Mouse (Mus musculus): ENCODE results near the gene Tcfl5. TPM values are rescaled to one million over a fixed set of nuclear protein-coding genes. Genes with fewer than 3 reads are reported as not detected.

The Tcfl5 gene
- polyA plus RNA-seq (2012; rRNA removed): 1.7 and 1.8 TPM in 2 replicates

DNA sequence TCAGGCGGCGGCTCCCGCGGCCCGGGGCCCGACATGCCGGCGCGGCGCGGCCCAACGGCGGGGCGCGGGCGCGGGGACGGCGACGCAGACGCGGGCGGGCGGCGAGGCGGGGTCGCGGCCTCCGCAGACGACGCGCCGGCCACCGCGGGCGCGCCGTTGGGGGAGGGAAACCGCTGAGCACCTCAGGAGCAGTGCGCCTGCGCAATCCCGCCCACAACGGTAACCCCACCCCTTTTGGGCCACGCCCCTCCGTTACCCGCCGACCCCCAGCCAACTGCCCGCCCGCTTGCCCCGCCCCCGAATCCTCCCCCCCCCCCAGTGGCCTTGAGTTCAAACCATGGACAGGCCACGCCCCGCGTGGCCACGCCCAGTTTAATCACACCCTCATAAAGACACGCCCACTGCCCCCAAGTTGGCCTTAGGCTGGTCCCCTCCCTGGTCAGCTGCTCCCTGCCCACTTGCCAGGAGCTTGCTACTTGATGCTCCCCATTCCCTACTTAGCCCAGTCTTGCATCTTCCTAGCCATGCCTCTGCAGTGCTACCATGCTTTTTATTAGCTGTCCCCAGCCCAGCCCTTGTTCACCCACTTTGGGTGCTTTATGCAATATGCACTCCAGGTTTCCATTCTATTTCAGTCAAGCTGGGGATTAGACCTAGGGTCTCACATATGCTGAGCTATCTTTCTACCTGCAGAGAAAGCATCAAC is at the start of gene Tcfl5:
Gene Tcfl5 (minus strand): TSS at position 154 of the 706 bp plus-strand sequence.

DNA sequence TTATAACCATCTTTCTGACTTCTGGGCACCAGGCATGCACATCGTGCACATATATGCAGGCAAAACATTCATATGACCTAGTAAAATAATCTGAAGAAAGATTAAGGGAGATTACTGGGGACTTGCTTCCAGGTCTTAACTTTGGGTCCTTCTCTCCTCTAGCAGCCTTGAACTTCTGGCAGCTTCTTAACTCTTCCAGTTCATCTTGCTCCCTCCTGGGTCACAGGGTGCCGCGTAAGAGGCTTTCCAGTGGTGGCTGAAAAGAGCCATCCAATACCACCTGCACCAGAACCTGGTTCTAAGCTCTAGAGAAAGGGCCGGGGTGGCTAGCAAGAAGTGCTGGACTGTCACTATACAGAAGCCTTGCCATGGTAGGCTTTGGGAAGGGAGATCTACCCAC is 45.0 kb downstream of the Tcfl5 start, which contains the start of gene Col9a3:
Gene Col9a3 (plus strand): TSS at position 301 of the 400 bp plus-strand sequence.

GRCm38 (mm10) chr2:180589123-180589831 is 53.2 kb downstream of the Tcfl5 start, which contains the start of gene Ogfr:
TSS of gene Ogfr (plus strand) at chr2:180589245.

GRCm38 (mm10) chr2:180581002-180581401 is 61.5 kb downstream of the Tcfl5 start, which contains the start of gene Mrgbp:
TSS of gene Mrgbp (plus strand) at chr2:180581304.

Other genes starting within 250 kb of the Tcfl5 start
- gene Slco4a1, start 186.5 kb downstream of the Tcfl5 start, polyA plus RNA-seq (2012; rRNA removed): 2.4 TPM in 2 replicates
- gene Ntsr1, start 142.7 kb downstream of the Tcfl5 start, polyA plus RNA-seq (2012; rRNA removed): 2.4 and 3.2 TPM in 2 replicates
- 65.3 and 71.8 TPM in 2 replicates for gene Mrgbp, start 61.4 kb downstream of the Tcfl5 start, polyA plus RNA-seq (2012; rRNA removed)
- 126 and 132 TPM in 2 replicates for gene Ogfr, start 53.5 kb downstream of the Tcfl5 start, polyA plus RNA-seq (2012; rRNA removed)
- gene Col9a3, start 44.9 kb downstream of the Tcfl5 start, polyA plus RNA-seq (2012; rRNA removed): 49.9 and 240 TPM in 2 replicates
- 35.1 and 38.5 TPM in 2 replicates for gene Dido1, start 67.3 kb upstream of the Tcfl5 start, polyA plus RNA-seq (2012; rRNA removed)
- gene Gid8, start 67.4 kb upstream of the Tcfl5 start, polyA plus RNA-seq (2012; rRNA removed): 54.2 and 58.3 TPM in 2 replicates
- 0.77 and 1.2 TPM in 2 replicates for gene Slc17a9, start 82.6 kb upstream of the Tcfl5 start, polyA plus RNA-seq (2012; rRNA removed)
- gene Bhlhe23, start 134.2 kb upstream of the Tcfl5 start, polyA plus RNA-seq (2012; rRNA removed): 4.3 and 5.0 TPM in 2 replicates

Data from central nervous system, embryonic 14 days (tissue).